Mouse (Mus musculus): ENCODE measurements around the gene Snx18. TPM values are rescaled to one million over a fixed set of nuclear protein-coding genes. Genes with fewer than 3 reads are reported as not detected.
A peak's percentile ranks its signal among the peaks of the same experiment; 100 is the strongest.

Snx18 gene
- 10 to 100 TPM; 23.3 to 29.6 (median 26.4) TPM for total RNA-seq (2022)

- DNase-seq, result peak; percentile 81
These were observed at the start of gene Snx18 for GRCm38 (mm10) chr13:113617891-113618823. Gene Snx18, minus strand, starts transcription at chr13:113618564.

GRCm38 (mm10) chr13:113663883-113664282 is 45.5 kb upstream of the Snx18 start:
- DNase-seq, result no peak

- peak; percentile 14 for DNase-seq
These were observed 44.9 kb upstream of the Snx18 start, which contains the start of gene Hspb3 for GRCm38 (mm10) chr13:113663151-113663779. Gene Hspb3, minus strand, starts transcription at chr13:113663676.

- DNase-seq, result no peak
These were observed 43.5 kb upstream of the Snx18 start for GRCm38 (mm10) chr13:113661826-113662271.

- no peak for DNase-seq
These were observed 42.4 kb upstream of the Snx18 start for GRCm38 (mm10) chr13:113660576-113661310.

- DNase-seq, result no peak
These were observed 38.8 kb upstream of the Snx18 start for GRCm38 (mm10) chr13:113657204-113657603.

GRCm38 (mm10) chr13:113656639-113657038 is 38.3 kb upstream of the Snx18 start:
- DNase-seq, result no peak

GRCm38 (mm10) chr13:113655511-113655910 is 37.1 kb upstream of the Snx18 start:
- no peak for DNase-seq

- DNase-seq, result no peak
These were observed 22.7 kb upstream of the Snx18 start for GRCm38 (mm10) chr13:113640944-113641597.

GRCm38 (mm10) chr13:113638914-113639313 is 20.6 kb upstream of the Snx18 start:
- DNase-seq, result no peak

GRCm38 (mm10) chr13:113635799-113636222 is 17.4 kb upstream of the Snx18 start:
- DNase-seq, result no peak

GRCm38 (mm10) chr13:113634732-113635481 is 16.5 kb upstream of the Snx18 start:
- no peak for DNase-seq

- DNase-seq, result no peak
These were observed 14.1 kb upstream of the Snx18 start for GRCm38 (mm10) chr13:113632506-113632905.

- no peak for DNase-seq
These were observed 9.2 kb upstream of the Snx18 start for GRCm38 (mm10) chr13:113627601-113628000.

GRCm38 (mm10) chr13:113622865-113623255 is 4.5 kb upstream of the Snx18 start:
- no peak for DNase-seq

- DNase-seq, result no peak
These were observed 3.9 kb upstream of the Snx18 start for GRCm38 (mm10) chr13:113622122-113622864.

- no peak for DNase-seq
These were observed 639 bp upstream of the Snx18 start for GRCm38 (mm10) chr13:113619003-113619402.

GRCm38 (mm10) chr13:113617338-113617890 is 950 bp downstream of the Snx18 start:
- DNase-seq, result no peak

GRCm38 (mm10) chr13:113616751-113617337 is 1.5 kb downstream of the Snx18 start:
- no peak for DNase-seq
